Mouse (Mus musculus) ES-Bruce4 (cell line): ENCODE results near the gene Castor1.

ENCODE experiments used
- CTCF ChIP-seq: IDR thresholded peaks from one replicate; pipeline ENCODE4 v1.8.1; 2011; ENCODE audit warnings: low read depth, low read length
- EP300 ChIP-seq: IDR thresholded peaks from 2 replicates; pipeline ENCODE4 v1.6.1; 2011; ENCODE audit warnings: low read depth, low read length; ENCODE audit not compliant: insufficient read depth
- POLR2A ChIP-seq: IDR thresholded peaks from one replicate; pipeline ENCODE4 v1.8.1; 2011; ENCODE audit warnings: low read length; ENCODE audit not compliant: insufficient read depth

DNA sequence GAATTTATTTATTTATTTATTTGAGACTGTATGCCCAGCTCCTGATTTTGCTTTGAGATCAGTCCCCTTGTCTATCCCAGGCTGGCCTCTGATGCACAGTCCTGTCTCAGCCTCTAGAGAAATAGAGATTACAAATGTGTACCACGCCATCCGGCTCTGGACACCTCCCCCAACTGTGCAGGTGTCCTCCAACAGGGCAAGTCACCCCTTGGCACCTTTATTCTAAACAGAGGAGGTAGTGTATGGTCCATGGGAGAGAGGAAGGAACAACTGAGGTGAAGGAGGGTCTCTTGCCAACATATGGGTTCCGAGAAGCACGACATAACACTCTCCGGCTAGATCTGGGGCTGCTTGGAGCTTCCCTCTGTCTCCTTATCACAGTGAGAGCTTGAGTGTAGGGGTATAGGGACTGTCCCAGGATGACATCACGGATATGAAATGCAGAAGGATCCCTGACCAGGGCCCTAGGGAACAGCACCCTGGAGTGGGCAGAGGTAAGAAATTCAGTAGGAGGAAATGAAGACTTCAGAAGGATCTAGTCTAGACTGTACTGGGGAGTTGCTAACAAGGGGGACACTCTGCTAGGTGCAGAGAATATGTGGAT lies 17.1 kb downstream of the Castor1 start:
- TF ChIP-seq POLR2A, result no peak
- TF ChIP-seq CTCF, result no peak
- TF ChIP-seq EP300, result no peak
